Mouse (Mus musculus) cerebellum, adult 2 months (tissue): ENCODE measurements around the gene Tiam1.

Experiments
- CTCF ChIP-seq: fragments of 200-500 bp; IDR thresholded peaks from 2 replicates; pipeline ENCODE4 v1.5.1; 2011; ENCODE audit warnings: low read depth, mild to moderate bottlenecking, control low read depth, low read length, moderate library complexity, borderline replicate concordance; ENCODE audit not compliant: insufficient read depth
- POLR2A ChIP-seq: fragments of 200-500 bp; IDR thresholded peaks from 2 replicates; pipeline ENCODE4 v1.6.1; 2011; ENCODE audit warnings: low read length, control low read depth, borderline replicate concordance; ENCODE audit not compliant: insufficient read depth

- TF ChIP-seq CTCF (no peak), POLR2A (no peak)
Observed at GRCm38 (mm10) chr16:89986672-89987362, 156.8 kb downstream of the Tiam1 start.
